Mouse (Mus musculus) C2C12 (cell line): ENCODE measurements around the gene March4. TPM values are rescaled to one million over a fixed set of nuclear protein-coding genes. Genes with fewer than 3 reads are reported as not detected.

ENCODE experiments used
- H3K27me3 ChIP-seq: one replicate; pipeline ENCODE4 v1.6.1; 2011; ENCODE audit not compliant: control insufficient read depth, insufficient read depth, insufficient read length
- H3K36me3 ChIP-seq: one replicate; pipeline ENCODE4 v1.6.1; 2011; ENCODE audit not compliant: control insufficient read depth, insufficient read depth
- H3K4me3 ChIP-seq: one replicate; pipeline ENCODE4 v1.5.1; 2011; ENCODE audit warnings: mild to moderate bottlenecking, control low read depth; ENCODE audit not compliant: poor library complexity, insufficient read depth, severe bottlenecking
- H3K79me2 ChIP-seq: one replicate; pipeline ENCODE4 v1.6.1; 2011; ENCODE audit not compliant: control insufficient read depth, insufficient read depth
- H3K79me3 ChIP-seq: one replicate; pipeline ENCODE4 v1.6.1; 2011; ENCODE audit warnings: low read depth, control low read depth
- H3ac ChIP-seq: one replicate; pipeline ENCODE3; 2011; ENCODE audit warnings: low read depth; ENCODE audit not compliant: control insufficient read depth, insufficient read length
- CEBPB ChIP-seq: IDR thresholded peaks from one replicate; pipeline ENCODE4 v1.6.1; 2011; ENCODE audit warnings: low read depth, mild to moderate bottlenecking, control low read depth, moderate library complexity
- CTCF ChIP-seq: IDR thresholded peaks from one replicate; pipeline ENCODE4 v1.5.1; 2011; ENCODE audit not compliant: control insufficient read depth, insufficient read depth, insufficient read length
- FOSL1 ChIP-seq: IDR thresholded peaks from one replicate; pipeline ENCODE4 v1.8.0; 2011; ENCODE audit warnings: mild to moderate bottlenecking, low read length; ENCODE audit not compliant: poor library complexity, insufficient read depth, severe bottlenecking
- MAX ChIP-seq: IDR thresholded peaks from one replicate; pipeline ENCODE4 v1.6.1; 2011; ENCODE audit warnings: mild to moderate bottlenecking, control low read depth
- MYOD1 ChIP-seq: IDR thresholded peaks from one replicate; pipeline ENCODE4 v1.6.1; 2011; ENCODE audit warnings: low read depth; ENCODE audit not compliant: control insufficient read depth, insufficient read length
- MYOG ChIP-seq: IDR thresholded peaks from one replicate; pipeline ENCODE4 v1.6.1; 2011; ENCODE audit not compliant: control insufficient read depth, insufficient read length; ENCODE audit errors: extremely low read depth
- USF1 ChIP-seq: IDR thresholded peaks from one replicate; pipeline ENCODE4 v1.6.1; 2011; ENCODE audit warnings: low read depth, mild to moderate bottlenecking, control low read depth, moderate library complexity
- polyA plus RNA-seq: library from polyadenylated mRNA; unstranded; fragments of >200 nt; fragmentation: generic; extraction: Trizol; gene quantifications from one replicate; pipeline ENCODE4 v1.2.1, GENCODE M21; 2012; ENCODE audit warnings: missing spikeins

March4 gene
- polyA plus RNA-seq, 1 experiment: 0.02 TPM

- TF ChIP-seq USF1 (no peak), MYOG (no peak), MYOD1 (no peak), MAX (no peak), CEBPB (no peak), CTCF (no peak), FOSL1 (no peak)
- H3K27me3 ChIP-seq: no peaks in the 10 kb centered on the region
- no peaks in the 10 kb centered on the region for H3K79me3 ChIP-seq
- H3K4me3 ChIP-seq: no peak overlapping the region
- no peak overlapping the region for H3ac ChIP-seq
- no peaks in the 10 kb centered on the region for H3K36me3 ChIP-seq
- H3K79me2 ChIP-seq: no peaks in the 10 kb centered on the region
These were observed 60.1 kb downstream of the March4 start for GRCm38 (mm10) chr1:72476594-72476993.

GRCm38 (mm10) chr1:72469075-72469474 lies 67.7 kb downstream of the March4 start:
- Histone ChIP-seq H3K36me3 (no peaks in the 10 kb centered on the region), H3ac (no peak overlapping the region), H3K4me3 (no peak overlapping the region), H3K79me3 (no peaks in the 10 kb centered on the region), H3K79me2 (no peaks in the 10 kb centered on the region), H3K27me3 (no peaks in the 10 kb centered on the region)
- no peak for TF ChIP-seq MYOG
- TF ChIP-seq MYOD1: no peak
- TF ChIP-seq MAX: no peak
- no peak for TF ChIP-seq FOSL1
- TF ChIP-seq CTCF: no peak
- TF ChIP-seq USF1: no peak
- no peak for TF ChIP-seq CEBPB

DNA sequence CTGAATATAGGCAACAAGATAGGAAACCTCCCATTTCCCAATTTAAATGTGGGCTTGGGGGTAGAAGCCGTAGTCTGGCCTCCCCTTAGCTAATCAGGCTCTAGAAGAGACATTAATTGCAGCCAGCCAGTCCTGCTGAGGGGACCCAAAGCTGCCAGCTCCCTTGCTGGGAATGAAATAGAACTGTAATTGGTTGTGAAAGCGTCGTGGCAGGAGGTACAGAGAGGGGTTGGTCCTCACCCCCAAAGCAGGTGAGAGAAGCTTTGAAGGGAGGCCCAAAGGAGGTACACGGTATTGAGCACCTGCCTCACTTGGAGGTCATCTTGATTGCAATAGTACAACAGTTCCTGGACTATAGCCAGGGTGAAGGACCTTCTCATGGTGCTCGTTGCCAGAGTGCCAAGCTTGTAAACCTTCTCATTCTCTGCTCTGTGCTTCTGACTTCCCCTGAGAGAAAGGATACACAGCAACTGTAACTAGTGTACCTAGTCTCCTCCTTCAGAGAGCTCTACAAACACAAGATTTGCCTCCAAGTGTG lies 68.2 kb downstream of the March4 start:
- Histone ChIP-seq H3K79me2 (no peaks in the 10 kb centered on the region), H3K79me3 (no peaks in the 10 kb centered on the region), H3K36me3 (no peaks in the 10 kb centered on the region), H3K4me3 (no peak overlapping the region), H3ac (no peak overlapping the region), H3K27me3 (no peaks in the 10 kb centered on the region)
- TF ChIP-seq MYOD1: no peak
- TF ChIP-seq CTCF: no peak
- TF ChIP-seq CEBPB: no peak
- TF ChIP-seq MAX: no peak
- TF ChIP-seq FOSL1: no peak
- no peak for TF ChIP-seq MYOG
- TF ChIP-seq USF1: no peak

DNA sequence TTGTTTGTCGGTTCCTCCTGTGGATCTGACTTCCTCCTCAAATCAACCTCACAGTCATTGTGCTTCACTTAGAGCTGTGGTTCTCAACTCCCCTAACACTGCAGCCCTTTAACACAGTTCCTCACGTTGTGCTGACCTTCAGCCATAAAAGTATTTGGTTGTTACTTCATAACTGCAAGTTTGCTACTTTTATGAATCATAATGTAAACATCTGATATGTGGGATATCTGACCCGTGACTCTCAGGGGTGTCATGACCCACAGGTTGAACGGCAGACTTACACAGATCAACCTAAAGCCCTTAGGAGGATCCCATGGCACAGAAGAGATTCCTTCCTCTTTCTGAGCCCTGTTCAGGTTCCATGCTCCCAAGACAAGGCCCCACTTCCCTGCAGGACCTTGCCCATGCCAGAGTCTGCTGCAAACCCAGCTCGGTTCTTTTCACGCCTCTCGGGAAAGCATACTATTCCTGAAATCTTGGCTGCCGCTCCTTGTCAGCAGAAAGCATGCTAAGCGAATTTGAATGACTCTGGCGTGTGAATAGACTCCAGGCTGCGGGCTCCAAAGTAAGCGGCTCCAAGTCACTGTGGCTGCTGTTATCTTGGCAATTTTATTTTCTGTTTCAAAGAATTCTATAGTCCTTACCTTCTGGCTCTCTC lies 71.7 kb downstream of the March4 start:
- TF ChIP-seq CEBPB (peak; percentile 39), FOSL1 (peak; percentile 47), MAX (no peak), MYOD1 (no peak), CTCF (no peak), MYOG (no peak), USF1 (no peak)
- no peaks in the 10 kb centered on the region for H3K79me3 ChIP-seq
- no peaks in the 10 kb centered on the region for H3K36me3 ChIP-seq
- no peaks in the 10 kb centered on the region for H3K27me3 ChIP-seq
- H3K79me2 ChIP-seq: no peaks in the 10 kb centered on the region
- H3K4me3 ChIP-seq: no peak overlapping the region
- no peak overlapping the region for H3ac ChIP-seq

GRCm38 (mm10) chr1:72462516-72462915 lies 74.2 kb downstream of the March4 start:
- TF ChIP-seq FOSL1: no peak
- TF ChIP-seq CEBPB: no peak
- TF ChIP-seq CTCF: no peak
- TF ChIP-seq MYOG: no peak
- TF ChIP-seq USF1: no peak
- TF ChIP-seq MAX: no peak
- no peak for TF ChIP-seq MYOD1
- Histone ChIP-seq H3K27me3 (no peaks in the 10 kb centered on the region), H3K79me2 (no peaks in the 10 kb centered on the region), H3K4me3 (no peak overlapping the region), H3ac (no peak overlapping the region), H3K79me3 (no peaks in the 10 kb centered on the region), H3K36me3 (no peaks in the 10 kb centered on the region)
